Mouse (Mus musculus) ovary, adult 10 weeks (tissue): ENCODE measurements around the gene Fads3. TPM values are rescaled to one million over a fixed set of nuclear protein-coding genes. Genes with fewer than 3 reads are reported as not detected.

Source experiments
- polyA plus RNA-seq: library from polyadenylated mRNA; stranded (reverse); fragments of 350-450 nt; fragmentation: Illumina TruSeq; extraction: RNeasy Lipid Tissue Mini Kit (QIAGEN cat#74804); gene quantifications from one replicate; pipeline ENCODE4 v1.2.3, GENCODE M21; 2014

The Fads3 gene
- 8.5 TPM for polyA plus RNA-seq

DNA sequence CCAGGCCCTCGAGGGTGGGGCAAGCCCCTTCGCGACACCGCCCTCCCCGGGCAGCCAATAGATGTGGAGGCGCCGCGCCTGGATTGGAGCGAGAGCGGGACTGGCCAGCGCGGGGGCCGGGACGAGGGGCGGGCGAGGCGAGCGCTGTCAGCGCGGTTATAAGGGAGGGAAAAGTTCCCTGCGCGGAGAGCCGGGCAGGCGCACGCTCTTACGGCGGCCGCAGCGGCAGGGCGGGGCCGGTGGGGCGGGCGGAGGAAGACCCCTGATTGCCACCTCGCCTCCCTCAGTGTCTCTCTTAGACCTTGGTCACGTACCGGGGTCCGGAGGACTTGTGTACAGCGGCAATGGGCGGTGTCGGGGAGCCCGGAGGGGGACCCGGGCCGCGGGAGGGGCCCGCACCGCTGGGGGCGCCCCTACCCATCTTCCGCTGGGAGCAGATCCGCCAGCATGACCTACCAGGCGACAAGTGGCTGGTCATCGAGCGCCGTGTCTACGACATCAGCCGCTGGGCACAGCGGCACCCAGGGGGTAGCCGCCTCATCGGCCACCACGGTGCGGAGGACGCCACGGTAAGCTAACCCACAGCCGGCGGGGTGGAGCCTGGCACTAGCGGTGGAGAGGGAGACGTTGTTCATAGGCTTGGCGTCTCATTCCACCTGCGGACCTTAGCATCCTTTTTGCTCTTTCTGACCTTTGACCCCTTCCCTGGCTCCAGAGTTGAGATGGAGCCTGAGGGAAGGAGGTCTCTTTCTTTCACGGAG lies at the start of gene Fads3:
Gene Fads3 (plus strand): TSS at position 182 of the 761 bp plus-strand sequence.

GRCm38 (mm10) chr19:10001206-10001969 lies 40.0 kb upstream of the Fads3 start, which contains the start of the genes Best1 and Rab3il1:
Gene Best1 (minus strand): TSS chr19:10001633.
Gene Rab3il1 (plus strand): TSS chr19:10001669.

GRCm38 (mm10) chr19:10101341-10102053 lies 60.1 kb downstream of the Fads3 start, which contains the start of gene Fads2:
Gene Fads2 (minus strand): TSS chr19:10101746.

Other genes with a start within 250 kb of the Fads3 start
- gene Scgb2a2, start 194.0 kb upstream of the Fads3 start, polyA plus RNA-seq = not detected
- gene Incenp, start 142.0 kb upstream of the Fads3 start, polyA plus RNA-seq = 15.3 TPM
- 1,110 TPM for gene Fth1, start 61.0 kb upstream of the Fads3 start, polyA plus RNA-seq
- 0.71 TPM for gene Best1, start 39.9 kb upstream of the Fads3 start, polyA plus RNA-seq
- 2.9 TPM for gene Rab3il1, start 39.9 kb upstream of the Fads3 start, polyA plus RNA-seq
- 23.0 TPM for gene Fads2, start 60.2 kb downstream of the Fads3 start, polyA plus RNA-seq
- 116 TPM for gene Fads1, start 141.3 kb downstream of the Fads3 start, polyA plus RNA-seq
- gene Tmem258, start 162.4 kb downstream of the Fads3 start, polyA plus RNA-seq = 27.8 TPM
- 3.8 TPM for gene Fen1, start 162.6 kb downstream of the Fads3 start, polyA plus RNA-seq
- 2.4 TPM for gene Myrf, start 199.2 kb downstream of the Fads3 start, polyA plus RNA-seq